Mouse (Mus musculus) embryonic fibroblast, embryonic 13.5 days (primary cell): ENCODE data around the gene Emsy.

Source experiments
- CTCF ChIP-seq: IDR thresholded peaks from 2 replicates; pipeline ENCODE4 v1.5.1; 2011; ENCODE audit warnings: mild to moderate bottlenecking, control low read depth, low read length, moderate library complexity, borderline replicate concordance; ENCODE audit not compliant: insufficient read depth
- POLR2A ChIP-seq: IDR thresholded peaks from 2 replicates; pipeline ENCODE4 v1.6.1; 2011; ENCODE audit warnings: low read depth, mild to moderate bottlenecking, control low read depth, low read length, moderate library complexity

DNA sequence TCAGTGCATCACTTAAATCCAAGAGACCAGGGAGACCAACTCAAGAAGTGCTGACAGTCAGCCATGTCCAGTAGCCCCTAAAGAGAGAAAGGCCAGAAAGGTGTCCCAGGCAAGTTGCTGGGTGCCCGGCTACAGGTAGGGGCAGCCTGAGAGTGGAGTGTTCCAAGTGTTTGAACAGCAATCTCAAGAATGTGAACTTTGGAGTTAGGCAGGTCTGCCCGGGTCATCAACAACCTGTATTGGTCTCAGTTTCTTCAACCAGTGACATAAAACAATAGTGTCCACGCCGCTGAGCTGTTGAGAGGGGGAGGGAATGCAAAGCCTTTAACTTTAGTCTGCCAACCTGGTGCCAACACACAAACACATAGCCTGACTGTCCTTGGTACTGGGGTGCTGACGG is 115.0 kb downstream of the Emsy start:
- TF ChIP-seq CTCF: no peak
- TF ChIP-seq POLR2A: no peak
